Mouse (Mus musculus) liver, embryonic 16.5 days (tissue): ENCODE measurements at regions not wholly inside any gene's neighbourhood (a gene's known extent, or its start where the extent isn't known, plus 50 kb on each side); places are given as distances from the start of the nearest gene placed in this dataset.

Experiments used
- ATAC-seq: fragments of 200-750 bp; cut with Nextera tagmentation; 2 replicates; pipeline ENCODE4 v1.8.0; 2017; ENCODE audit warnings: low read depth, mild to moderate bottlenecking, moderate number of reproducible peaks, moderate library complexity
- H3K27ac ChIP-seq: fragments of 300-500 bp; sonication (generic); 2 replicates; pipeline ENCODE4 v1.5.1; 2014; ENCODE audit warnings: mild to moderate bottlenecking, low read length
- H3K27me3 ChIP-seq: fragments of 300-500 bp; sonication (generic); 2 replicates; pipeline ENCODE4 v1.6.1; 2014; ENCODE audit warnings: low read depth, low read length, mixed read lengths; ENCODE audit not compliant: control insufficient read depth, insufficient read depth
- H3K36me3 ChIP-seq: fragments of 300-500 bp; sonication (generic); 2 replicates; pipeline ENCODE4 v1.6.1; 2014; ENCODE audit warnings: mild to moderate bottlenecking; ENCODE audit not compliant: control insufficient read depth, insufficient read depth
- H3K4me1 ChIP-seq: fragments of 300-500 bp; sonication (generic); 2 replicates; pipeline ENCODE4 v1.6.1; 2014; ENCODE audit warnings: low read depth, low read length, mixed read lengths; ENCODE audit not compliant: control insufficient read depth
- H3K4me2 ChIP-seq: fragments of 300-500 bp; sonication (generic); 2 replicates; pipeline ENCODE4 v1.6.1; 2014; ENCODE audit warnings: low read depth, low read length, mixed read lengths
- H3K4me3 ChIP-seq: fragments of 300-500 bp; sonication (generic); 2 replicates; pipeline ENCODE4 v1.5.1; 2014; ENCODE audit warnings: low read depth, mild to moderate bottlenecking, low read length
- H3K9ac ChIP-seq: fragments of 300-500 bp; sonication (generic); 2 replicates; pipeline ENCODE4 v1.6.1; 2014; ENCODE audit warnings: low read depth, low read length
- H3K9me3 ChIP-seq: fragments of 300-500 bp; sonication (generic); replicated peaks from 2 replicates; pipeline ENCODE4 v1.6.1; 2016; ENCODE audit warnings: low read length; ENCODE audit not compliant: control insufficient read depth
- WGBS: fragments of 180-500 bp; shearing (Covaris S2); extraction: QIAGEN DNeasy Blood & Tissue Kit; methylation state at CpG from one replicate; pipeline ENCODE4 v1.1.7; 2014; ENCODE audit not compliant: insufficient replicate concordance; 5-methylcytosine and 5-hydroxymethylcytosine counted together

DNA sequence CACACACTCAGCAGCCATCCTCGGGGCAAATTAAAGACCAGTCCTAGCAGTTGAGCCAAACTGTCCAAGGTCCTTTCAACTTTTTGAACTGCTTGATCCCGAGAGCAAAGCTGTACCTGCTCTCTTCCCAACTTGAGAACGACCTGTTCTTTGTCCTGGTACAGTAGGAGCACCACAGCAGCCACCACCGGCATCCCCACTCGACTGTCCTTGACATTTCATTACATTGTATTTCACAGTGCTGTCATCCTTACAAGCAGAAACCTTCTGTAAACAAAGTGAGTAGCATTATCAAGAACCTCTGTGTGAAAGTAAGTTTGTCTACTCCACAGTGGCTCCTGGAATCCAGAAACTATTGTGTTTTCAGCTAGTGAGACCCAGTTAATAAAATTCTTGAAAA lies 240.2 kb upstream of the Zfp462 start:
- Histone ChIP-seq H3K4me1 (no peaks in the 10 kb centered on the region), H3K36me3 (no peaks in the 10 kb centered on the region), H3K27ac (no peak overlapping the region), H3K4me2 (no peak overlapping the region), H3K9me3 (no peaks in the 10 kb centered on the region), H3K9ac (no peak overlapping the region), H3K27me3 (no peaks in the 10 kb centered on the region), H3K4me3 (no peak overlapping the region)
- ATAC-seq = no peak
- WGBS = 38% methylated on average over 5 of the region's 5 CpGs

- Histone ChIP-seq H3K27me3 (no peaks in the 10 kb centered on the region), H3K4me1 (no peaks in the 10 kb centered on the region), H3K4me2 (no peak overlapping the region), H3K4me3 (no peak overlapping the region), H3K9me3 (no peaks in the 10 kb centered on the region), H3K36me3 (no peaks in the 10 kb centered on the region), H3K27ac (no peak overlapping the region), H3K9ac (no peak overlapping the region)
- ATAC-seq = no peak
Observed at GRCm38 (mm10) chr4:54709751-54710150, 235.1 kb upstream of the Zfp462 start.

GRCm38 (mm10) chr4:54712929-54713328 lies 231.9 kb upstream of the Zfp462 start:
- Histone ChIP-seq H3K4me2 (no peak overlapping the region), H3K9me3 (no peaks in the 10 kb centered on the region), H3K36me3 (no peaks in the 10 kb centered on the region), H3K27ac (no peak overlapping the region), H3K27me3 (no peaks in the 10 kb centered on the region), H3K9ac (no peak overlapping the region), H3K4me3 (no peak overlapping the region), H3K4me1 (no peaks in the 10 kb centered on the region)
- WGBS = 54% methylated on average over 3 of the region's 3 CpGs
- no peak for ATAC-seq

GRCm38 (mm10) chr4:54714612-54715342 lies 230.1 kb upstream of the Zfp462 start:
- Histone ChIP-seq H3K9me3 (no peaks in the 10 kb centered on the region), H3K4me2 (no peak overlapping the region), H3K4me3 (no peak overlapping the region), H3K4me1 (no peaks in the 10 kb centered on the region), H3K9ac (no peak overlapping the region), H3K27me3 (no peaks in the 10 kb centered on the region), H3K27ac (no peak overlapping the region), H3K36me3 (no peaks in the 10 kb centered on the region)
- ATAC-seq = no peak
- WGBS = 17% methylated on average over 9 of the region's 9 CpGs

DNA sequence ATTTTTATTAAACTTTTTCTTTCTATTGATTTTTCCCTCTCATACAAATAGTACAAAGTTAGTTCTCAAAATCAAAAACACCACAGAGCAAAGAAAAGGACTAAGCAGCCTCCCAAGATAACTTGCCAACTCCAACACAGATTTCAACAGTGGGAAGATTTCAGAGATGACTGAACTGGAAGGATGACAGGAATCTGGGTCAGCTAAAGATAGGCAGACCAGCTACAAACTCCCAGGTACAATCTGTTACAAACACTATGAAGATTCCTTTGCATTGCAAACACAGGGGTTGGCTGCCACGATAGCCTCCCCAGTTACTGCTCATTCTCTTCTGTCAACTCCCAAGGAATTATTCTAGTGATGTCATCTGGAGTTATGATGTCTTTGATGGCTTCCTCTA lies 226.8 kb upstream of the Zfp462 start:
- Histone ChIP-seq H3K9me3 (no peaks in the 10 kb centered on the region), H3K4me2 (no peak overlapping the region), H3K36me3 (no peaks in the 10 kb centered on the region), H3K27ac (no peak overlapping the region), H3K27me3 (no peaks in the 10 kb centered on the region), H3K4me3 (no peak overlapping the region), H3K4me1 (no peaks in the 10 kb centered on the region), H3K9ac (no peak overlapping the region)
- ATAC-seq = no peak
- 35% methylated on average over 1 of the region's 1 CpGs for WGBS

DNA sequence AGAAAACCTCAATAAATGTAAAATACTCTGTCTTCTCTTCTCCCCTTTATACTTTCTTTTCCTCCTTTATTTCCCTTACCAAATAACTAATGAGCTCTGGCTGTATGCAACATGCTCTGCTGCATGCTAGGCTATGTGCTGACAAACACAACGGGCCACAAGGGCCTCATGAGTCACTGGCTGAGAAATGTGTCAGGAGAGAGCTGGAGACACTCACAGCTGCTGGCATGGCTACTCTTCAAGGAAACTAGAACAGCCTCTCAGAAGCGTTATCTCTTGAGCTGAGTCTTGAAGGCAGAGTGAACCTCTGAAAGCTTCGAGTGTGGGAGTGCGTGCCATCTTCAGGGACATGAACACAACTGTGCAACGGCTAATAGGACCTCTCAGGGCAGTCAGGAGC lies 205.8 kb upstream of the Zfp462 start:
- Histone ChIP-seq H3K9me3 (no peaks in the 10 kb centered on the region), H3K9ac (no peak overlapping the region)
- 49% methylated on average over 5 of the region's 5 CpGs for WGBS

DNA sequence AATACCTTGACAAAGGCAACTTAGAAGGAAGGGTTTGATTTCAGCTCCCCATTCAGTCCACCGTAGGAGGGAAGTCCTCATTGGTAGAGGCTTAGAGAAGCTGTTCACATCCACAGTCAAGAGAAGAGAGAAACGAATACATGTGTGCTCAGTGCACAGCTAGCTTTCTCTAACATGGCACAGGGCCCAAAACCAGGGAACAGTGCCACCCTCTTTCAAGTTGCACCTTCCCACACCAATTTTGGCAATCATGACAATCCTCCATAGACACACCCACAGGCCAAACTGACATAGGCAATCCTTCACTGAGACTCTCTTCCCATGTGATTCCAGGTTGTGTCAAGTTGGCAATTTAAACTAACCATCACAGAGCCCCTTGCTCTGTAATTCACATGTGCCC lies 193.4 kb upstream of the Zfp462 start:
- Histone ChIP-seq H3K4me3 (no peak overlapping the region), H3K36me3 (no peaks in the 10 kb centered on the region), H3K4me1 (no peaks in the 10 kb centered on the region), H3K9me3 (no peaks in the 10 kb centered on the region), H3K9ac (no peak overlapping the region), H3K27ac (no peak overlapping the region), H3K4me2 (no peak overlapping the region), H3K27me3 (no peaks in the 10 kb centered on the region)
- 59% methylated on average over 2 of the region's 2 CpGs for WGBS
- no peak for ATAC-seq

More for the DNA sequence above, 205.8 kb upstream of the Zfp462 start:
- Histone ChIP-seq H3K4me1 (no peaks in the 10 kb centered on the region), H3K27me3 (no peaks in the 10 kb centered on the region), H3K36me3 (no peaks in the 10 kb centered on the region), H3K27ac (no peak overlapping the region), H3K4me2 (no peak overlapping the region), H3K4me3 (no peak overlapping the region)
- no peak for ATAC-seq

DNA sequence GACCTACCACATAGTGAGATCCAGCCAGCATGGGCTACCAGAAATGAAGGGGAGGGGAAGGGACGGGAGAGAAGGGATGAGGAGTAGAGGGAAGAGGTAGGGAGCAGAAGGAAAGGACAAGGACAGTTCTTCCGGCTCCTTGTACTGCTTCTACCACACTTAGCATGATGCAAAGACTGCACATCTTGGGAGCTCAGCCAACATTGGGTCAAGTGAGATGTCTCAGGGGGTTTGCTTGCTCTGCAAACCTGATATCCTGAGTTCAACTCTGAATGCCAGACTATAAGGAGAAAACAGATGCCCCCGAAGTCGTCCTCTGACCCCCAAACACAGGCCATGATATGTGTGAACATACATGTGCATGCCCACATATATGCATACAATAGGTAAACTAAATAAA lies 188.4 kb upstream of the Zfp462 start:
- WGBS = 56% methylated on average over 4 of the region's 4 CpGs
- no peak overlapping the region for H3K9ac ChIP-seq
- no peaks in the 10 kb centered on the region for H3K27me3 ChIP-seq
- no peak for ATAC-seq
- no peak overlapping the region for H3K27ac ChIP-seq
- H3K4me3 ChIP-seq = no peak overlapping the region
- no peaks in the 10 kb centered on the region for H3K9me3 ChIP-seq
- no peaks in the 10 kb centered on the region for H3K4me1 ChIP-seq
- H3K36me3 ChIP-seq = no peaks in the 10 kb centered on the region
- no peak overlapping the region for H3K4me2 ChIP-seq

- no peak for ATAC-seq
- H3K4me2 ChIP-seq = no peak overlapping the region; the same call in 1 of the 2 replicates
- no peak overlapping the region for H3K4me3 ChIP-seq
Observed at GRCm38 (mm10) chr4:54757715-54758500, 186.9 kb upstream of the Zfp462 start.

More at GRCm38 (mm10) chr4:54757715-54758500, 186.9 kb upstream of the Zfp462 start:
- H3K9me3 ChIP-seq = no peaks in the 10 kb centered on the region
- H3K27ac ChIP-seq = no peak overlapping the region
- H3K36me3 ChIP-seq = no peaks in the 10 kb centered on the region
- H3K4me1 ChIP-seq = no peaks in the 10 kb centered on the region
- 25% methylated on average over 19 of the region's 19 CpGs for WGBS
- no peaks in the 10 kb centered on the region for H3K27me3 ChIP-seq
- H3K9ac ChIP-seq = no peak overlapping the region
